26 mouse cellular contexts compared by ENCODE assay signal in the genomic region with DNA sequence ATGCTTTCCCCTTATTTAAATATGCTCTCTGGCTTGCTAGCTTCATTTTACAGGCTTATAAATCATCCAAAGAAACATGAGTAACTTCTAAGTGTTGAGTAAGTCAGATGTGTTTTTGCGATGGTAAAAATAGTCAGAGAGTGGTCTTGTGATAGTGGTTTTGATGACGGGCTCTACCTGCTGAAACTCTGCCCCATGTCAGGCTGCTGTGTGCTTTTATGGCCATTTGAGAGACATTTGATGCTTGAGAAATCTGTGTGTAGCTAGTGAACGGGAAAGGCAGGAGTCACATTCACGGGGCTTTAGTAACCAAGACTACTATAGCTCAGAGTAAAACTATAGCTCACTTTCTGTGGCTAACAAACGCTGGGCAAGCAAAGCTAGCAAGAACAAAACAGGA.
DNase-seq lines count a peak whose midpoint lies in the region; ATAC-seq and TF ChIP-seq lines count a peak whose summit lies in the region.
"Had no signal": no experiment of that assay in that cellular context is flagged by ENCODE, and none has a peak within 500 bp of the region (broad histone marks: within the 10 kb centered on the region; RNA-seq: fewer than 3 reads in every experiment).

No protein-coding gene starts in this region.

- no peak overlapping the region for H3K4me3 ChIP-seq in gastrocnemius, adult 2 months
- no peak overlapping the region for H3K4me3 ChIP-seq in kidney, embryonic 16.5 days (ENCODE audit: low read length)
- H3K4me3 ChIP-seq: forebrain, embryonic 10.5 days; forebrain, embryonic 13.5 days; heart, adult 2 months; heart, embryonic 10.5 days; heart, embryonic 13.5 days had no signal

- H3K36me3 ChIP-seq in kidney, embryonic 16.5 days (ENCODE audit: insufficient read depth, low read length) = no peaks in the 10 kb centered on the region
- H3K36me3 ChIP-seq: forebrain, embryonic 10.5 days; G1E; heart, embryonic 10.5 days; heart, embryonic 13.5 days had no signal

- no peaks in the 10 kb centered on the region for H3K4me1 ChIP-seq in kidney, embryonic 16.5 days (ENCODE audit: insufficient read depth, low read length)
- H3K4me1 ChIP-seq: forebrain, embryonic 10.5 days; forebrain, embryonic 13.5 days; heart, embryonic 10.5 days; heart, embryonic 13.5 days had no signal

- peak overlapping the region; percentile 90 for H3K27ac ChIP-seq in gastrocnemius, adult 2 months
- H3K27ac ChIP-seq in kidney, embryonic 16.5 days (ENCODE audit: low read length) = no peak overlapping the region
- H3K27ac ChIP-seq: forebrain, embryonic 10.5 days; forebrain, embryonic 13.5 days; heart, adult 2 months; heart, embryonic 10.5 days; heart, embryonic 13.5 days; hindbrain, embryonic 14.5 days; hindbrain, postnatal 0 days had no signal

- no peak overlapping the region for H3K9ac ChIP-seq in kidney, embryonic 16.5 days (replicated peaks; ENCODE audit: low read length)
- H3K9ac ChIP-seq: forebrain, embryonic 13.5 days; heart, embryonic 13.5 days; hindbrain, embryonic 14.5 days had no signal

- ATAC-seq in kidney, embryonic 16.5 days (ENCODE audit: low FRiP score, low TSS enrichment) = 0 out of 2 replicates have a peak, but pooled peaks have one; percentile 46
- ATAC-seq: forebrain, embryonic 13.5 days; forebrain, embryonic 16.5 days; hindbrain, postnatal 0 days; Patski had no signal

- peak; percentile 31 for DNase-seq in gastrocnemius, adult 2 months
- no peak for DNase-seq in gastrocnemius, postnatal 14 days
- no peak for DNase-seq in kidney, postnatal 25 days
- peak; percentile 5 for DNase-seq in hindlimb bud, embryonic 11.5 days (ENCODE audit: extremely low spot score, low read depth, low spot score)
- no peak for DNase-seq in testis, postnatal 14 days (ENCODE audit: low spot score)
- DNase-seq: adrenal gland, postnatal 10 days; adrenal gland, postnatal 36 days; B cell, adult 2 months; cerebellum, adult 18-20 months; cerebellum, adult 9-10 months; cerebellum, postnatal 14 days; gastrocnemius, postnatal 10 days; heart, adult 2 months; heart, postnatal 14 days; heart, postnatal 4 days had no signal

- H3K27me3 ChIP-seq in kidney, embryonic 16.5 days (ENCODE audit: insufficient read depth, low read length) = no peaks in the 10 kb centered on the region
- H3K27me3 ChIP-seq: CH12.LX; forebrain, embryonic 13.5 days; heart, embryonic 13.5 days had no signal

- no peak for TF ChIP-seq CTCF in gastrocnemius, adult 2 months (IDR thresholded peaks at IDR 0.05)

- no peaks in the 10 kb centered on the region for H3K9me3 ChIP-seq in kidney, embryonic 16.5 days (ENCODE audit: low read length)
- H3K9me3 ChIP-seq: forebrain, embryonic 10.5 days; forebrain, embryonic 13.5 days; G1E; heart, embryonic 10.5 days; heart, embryonic 13.5 days had no signal

- H3K4me2 ChIP-seq in kidney, embryonic 16.5 days (replicated peaks; ENCODE audit: low read depth, low read length) = no peak overlapping the region
- H3K4me2 ChIP-seq: forebrain, embryonic 13.5 days; heart, embryonic 13.5 days; hindbrain, embryonic 14.5 days had no signal

- intact Hi-C loops in gastrocnemius, adult 2 months (cut with DNase I) = no loop called here
- intact Hi-C loops in gastrocnemius, postnatal 14 days (cut with DNase I; ENCODE audit: low total_unique reads) = no loop called here

- WGBS in kidney, embryonic 16.5 days = 24% methylated on average over 5 of the region's 5 CpGs

Comparison
In these comparisons a context has a peak if more than half of its experiments do, and no peak if none do; other contexts are left out.
1. DNase-seq: peak in gastrocnemius, adult 2 months (single experiment) and hindlimb bud, embryonic 11.5 days (single experiment); none in gastrocnemius, postnatal 14 days (single experiment), kidney, postnatal 25 days (0 of 2) and testis, postnatal 14 days (single experiment).